9 mouse cellular contexts compared by ENCODE assay signal in genomic region chr8:105634771-105635458, GRCm38 (mm10). TPM values are rescaled to one million over a fixed set of nuclear protein-coding genes. Genes with fewer than 3 reads are reported as not detected.
A peak's percentile ranks its signal among the peaks of the same experiment; 100 is the strongest.
DNase-seq lines count a peak whose midpoint lies in the region; TF ChIP-seq lines count a peak whose summit lies in the region.
"Had no signal": no experiment of that assay in that cellular context is flagged by ENCODE, and none has a peak within 500 bp of the region (broad histone marks: within the 10 kb centered on the region; RNA-seq: fewer than 3 reads in every experiment).

No protein-coding gene starts in this region.

- TF ChIP-seq CTCF in cerebellum, adult 2 months (IDR thresholded peaks at IDR 0.05; ENCODE audit: borderline replicate concordance, insufficient read depth, low read depth, low read length), result no peak

- H3K4me3 ChIP-seq in heart, embryonic 10.5 days, result peak overlapping the region; percentile 94
- H3K4me3 ChIP-seq in hindbrain, embryonic 10.5 days, result peak overlapping the region; percentile 72
- peak overlapping the region; percentile 95 for H3K4me3 ChIP-seq in midbrain, embryonic 10.5 days
- no peak overlapping the region for H3K4me3 ChIP-seq in cerebellum, adult 2 months (replicated peaks; ENCODE audit: insufficient read depth, low read depth, low read length)

- WGBS in heart, embryonic 10.5 days, result 74% methylated on average over 2 of the region's 2 CpGs
- WGBS in hindbrain, embryonic 10.5 days, result 88% methylated on average over 2 of the region's 2 CpGs
- WGBS in midbrain, embryonic 10.5 days, result 92% methylated on average over 2 of the region's 2 CpGs
- WGBS in cerebellum, adult 2 months, result 94% methylated on average over 2 of the region's 2 CpGs

- 0 out of 2 replicates have a peak, but pooled peaks cover 4% of the 10 kb centered on the region for H3K36me3 ChIP-seq in heart, embryonic 10.5 days
- peaks cover 11% of the 10 kb centered on the region for H3K36me3 ChIP-seq in hindbrain, embryonic 10.5 days
- H3K36me3 ChIP-seq in midbrain, embryonic 10.5 days, result peaks cover 22% of the 10 kb centered on the region

- TF ChIP-seq POLR2A in cerebellum, adult 2 months (IDR thresholded peaks at IDR 0.05; ENCODE audit: borderline replicate concordance, insufficient read depth, low read length), result no peak

- intact Hi-C loops in heart, postnatal 25 days (cut with DNase I), result loop anchor here (2.0 to 5.0 kb wide), 2 partner anchors 20 to 52 kb away; partner anchors contain the start of gene Carmil2

- H3K9me3 ChIP-seq in heart, embryonic 10.5 days, result no peaks in the 10 kb centered on the region
- no peaks in the 10 kb centered on the region for H3K9me3 ChIP-seq in hindbrain, embryonic 10.5 days
- H3K9me3 ChIP-seq in midbrain, embryonic 10.5 days (replicated peaks), result no peaks in the 10 kb centered on the region

- H3K27me3 ChIP-seq in heart, embryonic 10.5 days (ENCODE audit: insufficient read depth, poor library complexity, severe bottlenecking), result no peaks in the 10 kb centered on the region
- H3K27me3 ChIP-seq in hindbrain, embryonic 10.5 days (ENCODE audit: insufficient read depth, poor library complexity, severe bottlenecking), result no peaks in the 10 kb centered on the region
- no peaks in the 10 kb centered on the region for H3K27me3 ChIP-seq in midbrain, embryonic 10.5 days (ENCODE audit: low read depth, poor library complexity, severe bottlenecking)
- H3K27me3 ChIP-seq in cerebellum, adult 2 months (ENCODE audit: control insufficient read depth, insufficient read depth, low read length), result no peaks in the 10 kb centered on the region

- peaks cover 18% of the 10 kb centered on the region for H3K4me1 ChIP-seq in heart, embryonic 10.5 days
- peaks cover 33% of the 10 kb centered on the region for H3K4me1 ChIP-seq in hindbrain, embryonic 10.5 days (replicated peaks)
- peaks cover 31% of the 10 kb centered on the region for H3K4me1 ChIP-seq in midbrain, embryonic 10.5 days
- H3K4me1 ChIP-seq in cerebellum, adult 2 months (ENCODE audit: control insufficient read depth, insufficient read depth, low read length), result peaks cover 6% of the 10 kb centered on the region

- no peak for DNase-seq in heart, embryonic 10.5 days (ENCODE audit: low spot score)
- no peak for DNase-seq in heart, postnatal 25 days (ENCODE audit: low spot score)
- DNase-seq in CD4-positive helper T cell, adult 2 months (ENCODE audit: low read depth, low spot score), result peak; percentile 35
- DNase-seq in hindbrain, embryonic 10.5 days (ENCODE audit: low spot score), result no peak
- no peak for DNase-seq in midbrain, embryonic 10.5 days (ENCODE audit: low spot score)
- no peak for DNase-seq in cerebellum, adult 2 months
- no peak for DNase-seq in cerebellum, postnatal 25 days
- no peak for DNase-seq in lung, postnatal 36 days

- H3K27ac ChIP-seq in heart, embryonic 10.5 days, result no peak overlapping the region
- peak overlapping the region; percentile 100; the same call in 1 of the 2 replicates for H3K27ac ChIP-seq in hindbrain, embryonic 10.5 days
- H3K27ac ChIP-seq in midbrain, embryonic 10.5 days (replicated peaks), result peak overlapping the region; percentile 100; the same call in 1 of the 2 replicates
- H3K27ac ChIP-seq in cerebellum, adult 2 months (ENCODE audit: insufficient read depth, low read length), result no peak overlapping the region

RNA-seq across cellular contexts. Expression of gene Ctcf, which starts 1.5 kb away (rescaled TPM):
- polyA plus RNA-seq in heart, embryonic 10.5 days (2016; fragmentation: Nextera tagmentation; extraction: Ambion mirVana), result 70.3 and 103 TPM in 2 replicates
- total RNA-seq in heart, postnatal 25 days (2021), result 10 to 100 TPM; 36.4 to 43.6 TPM
- 102 and 138 TPM in 2 replicates for polyA plus RNA-seq in hindbrain, embryonic 10.5 days (2016; fragmentation: Nextera tagmentation; extraction: Ambion mirVana)
- 137 TPM in 2 replicates for polyA plus RNA-seq in midbrain, embryonic 10.5 days (2016; fragmentation: Nextera tagmentation; extraction: Ambion mirVana)
- polyA plus RNA-seq in cerebellum, adult 2 months (2012; rRNA removed), result 41.6 and 45.7 TPM in 2 replicates

RNA-seq across cellular contexts. Expression of gene Agrp, which starts 2.3 kb away (rescaled TPM):
- 0.31 and 0.35 TPM in 2 replicates for polyA plus RNA-seq in heart, embryonic 10.5 days (2016; fragmentation: Nextera tagmentation; extraction: Ambion mirVana)
- total RNA-seq in heart, postnatal 25 days (2021), result not detected
- 0.61 and 0.73 TPM in 2 replicates for polyA plus RNA-seq in hindbrain, embryonic 10.5 days (2016; fragmentation: Nextera tagmentation; extraction: Ambion mirVana)
- 0.29 and 0.62 TPM in 2 replicates for polyA plus RNA-seq in midbrain, embryonic 10.5 days (2016; fragmentation: Nextera tagmentation; extraction: Ambion mirVana)
- polyA plus RNA-seq in cerebellum, adult 2 months (2012; rRNA removed), result 0.36 and 1.00 TPM in 2 replicates
- total RNA-seq: left cerebral cortex, adult 18-20 months had no signal

RNA-seq across cellular contexts. Expression of gene Ripor1, which starts 29.9 kb away (rescaled TPM):
- polyA plus RNA-seq in heart, embryonic 10.5 days (2016; fragmentation: Nextera tagmentation; extraction: Ambion mirVana), result 34.8 and 37.3 TPM in 2 replicates
- total RNA-seq in heart, postnatal 25 days (2021), result 10 to 100 TPM; 41.7 to 50.9 TPM
- 17.7 and 23.7 TPM in 2 replicates for polyA plus RNA-seq in hindbrain, embryonic 10.5 days (2016; fragmentation: Nextera tagmentation; extraction: Ambion mirVana)
- 15.9 and 20.0 TPM in 2 replicates for polyA plus RNA-seq in midbrain, embryonic 10.5 days (2016; fragmentation: Nextera tagmentation; extraction: Ambion mirVana)
- polyA plus RNA-seq in cerebellum, adult 2 months (2012; rRNA removed), result 33.4 and 35.9 TPM in 2 replicates

RNA-seq across cellular contexts. Expression of gene Carmil2, which starts 51.2 kb away (rescaled TPM):
- polyA plus RNA-seq in heart, embryonic 10.5 days (2016; fragmentation: Nextera tagmentation; extraction: Ambion mirVana), result 0.31 and 0.63 TPM in 2 replicates
- total RNA-seq in heart, postnatal 25 days (2021), result under 1 TPM; 0.18 to 0.20 TPM
- 2.1 and 4.9 TPM in 2 replicates for polyA plus RNA-seq in hindbrain, embryonic 10.5 days (2016; fragmentation: Nextera tagmentation; extraction: Ambion mirVana)
- 2.0 and 3.5 TPM in 2 replicates for polyA plus RNA-seq in midbrain, embryonic 10.5 days (2016; fragmentation: Nextera tagmentation; extraction: Ambion mirVana)
- 69.8 and 72.1 TPM in 2 replicates for polyA plus RNA-seq in cerebellum, adult 2 months (2012; rRNA removed)

Comparison
In these comparisons a context has a peak if more than half of its experiments do, and no peak if none do; other contexts are left out.
1. H3K27ac ChIP-seq: peak in hindbrain, embryonic 10.5 days (single experiment) and midbrain, embryonic 10.5 days (single experiment); none in heart, embryonic 10.5 days (single experiment) and cerebellum, adult 2 months (single experiment).